Mouse (Mus musculus): ENCODE data around the gene Shisa2. TPM values are rescaled to one million over a fixed set of nuclear protein-coding genes. Genes with fewer than 3 reads are reported as not detected.
A peak's percentile ranks its signal among the peaks of the same experiment; 100 is the strongest.
"Not testable (repeated sequence)": the region's sequence is repeated elsewhere in the genome, so short reads cannot be mapped to it uniquely, and the experiment has no call there.

Gene Shisa2
- polyA plus RNA-seq, 1 experiment from 2014 or later: 55.5 TPM

DNA sequence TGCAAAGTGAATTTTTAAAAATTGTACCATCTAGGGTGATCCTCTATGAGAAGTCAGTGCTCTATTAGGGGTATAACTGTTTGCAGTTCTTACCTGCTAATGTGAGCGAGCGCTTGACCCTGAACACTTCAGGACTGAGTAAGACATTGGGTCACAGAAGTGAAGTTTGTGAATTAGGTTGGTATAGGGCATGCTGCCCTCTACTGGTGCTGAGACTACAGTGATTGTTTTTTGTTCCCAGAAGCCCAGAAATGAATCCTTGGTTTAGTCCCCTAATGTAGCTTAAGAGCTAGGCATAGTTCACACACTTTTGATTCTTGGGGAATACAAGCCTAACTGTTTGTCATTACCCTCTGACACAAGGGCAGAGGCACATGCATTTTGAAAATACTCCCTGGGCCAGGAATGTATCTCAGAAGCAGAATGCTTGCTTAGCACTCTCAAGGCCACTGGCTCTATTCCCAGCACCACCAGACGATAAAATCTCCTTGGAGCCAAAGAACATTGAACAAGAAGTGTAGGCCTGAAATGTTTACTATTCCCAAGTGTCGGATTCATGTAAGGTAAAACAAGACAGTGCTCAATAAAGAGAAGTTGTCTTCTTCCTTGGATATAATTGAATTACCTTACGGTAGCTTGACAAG, 21.0 kb upstream of the Shisa2 start:
- Histone ChIP-seq H3K27me3 (ENCODE audit: control insufficient read depth, insufficient read depth, low read length) (no peaks in the 10 kb centered on the region), H3K9ac (ENCODE audit: low read length) (no peak overlapping the region), H3K36me3 (ENCODE audit: control insufficient read depth, insufficient read depth, low read length) (no peaks in the 10 kb centered on the region), H3K27ac (ENCODE audit: low read depth, low read length) (no peak overlapping the region), H3K9me3 (ENCODE audit: control insufficient read depth, low read length) (no peaks in the 10 kb centered on the region), H3K4me2 (ENCODE audit: low read depth, low read length, severe bottlenecking) (no peak overlapping the region), H3K4me1 (replicated peaks; ENCODE audit: control insufficient read depth, insufficient read depth, low read length) (no peaks in the 10 kb centered on the region), H3K4me3 (ENCODE audit: low read depth, low read length) (no peak overlapping the region)
- ATAC-seq (replicated peaks; ENCODE audit: low FRiP score) (no peak), DNase-seq (ENCODE audit: low spot score) (no peak)
- WGBS: 70% methylated on average over 5 of the region's 5 CpGs

DNA sequence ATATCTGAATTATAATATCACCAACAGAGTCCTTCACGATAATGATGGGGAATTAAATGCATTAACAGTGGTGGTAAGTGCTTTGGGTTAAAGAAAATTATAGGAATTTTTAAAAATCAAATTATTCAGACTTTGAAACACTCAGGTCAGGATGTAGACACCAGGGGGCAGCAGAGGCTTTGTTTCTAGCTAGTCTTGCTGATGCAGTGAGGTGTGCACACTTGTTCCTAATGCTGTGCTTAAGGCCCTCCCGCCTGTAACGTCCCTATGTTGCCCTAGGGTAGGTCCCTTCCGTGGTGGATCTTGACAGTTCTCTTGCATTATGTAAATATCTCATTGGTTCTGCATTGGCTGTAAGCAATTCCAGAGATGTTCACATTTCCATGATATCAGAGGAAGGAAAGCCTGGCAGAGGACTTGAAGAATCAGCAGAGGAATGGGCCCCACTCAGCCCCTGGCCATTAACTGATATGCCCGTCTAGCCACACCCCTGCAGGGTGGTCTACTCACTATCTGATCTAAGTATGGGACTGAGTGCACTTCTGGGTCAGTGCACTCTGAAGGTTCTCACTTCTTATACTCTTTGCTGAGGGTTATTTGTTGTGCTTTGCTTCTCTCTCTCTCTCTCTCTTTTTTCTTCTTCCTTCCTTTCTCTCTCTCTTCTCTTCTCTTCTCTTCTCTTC, 19.3 kb upstream of the Shisa2 start:
- peak; percentile 83 for DNase-seq (ENCODE audit: low spot score)
- H3K9ac ChIP-seq (ENCODE audit: low read length): no peak overlapping the region
- H3K4me3 ChIP-seq (ENCODE audit: low read depth, low read length): no peak overlapping the region
- H3K4me2 ChIP-seq (ENCODE audit: low read depth, low read length, severe bottlenecking): no peak overlapping the region
- no peaks in the 10 kb centered on the region for H3K9me3 ChIP-seq (ENCODE audit: control insufficient read depth, low read length)
- no peaks in the 10 kb centered on the region for H3K36me3 ChIP-seq (ENCODE audit: control insufficient read depth, insufficient read depth, low read length)
- no peaks in the 10 kb centered on the region for H3K27me3 ChIP-seq (ENCODE audit: control insufficient read depth, insufficient read depth, low read length)
- no peak overlapping the region for H3K27ac ChIP-seq (ENCODE audit: low read depth, low read length)
- H3K4me1 ChIP-seq (replicated peaks; ENCODE audit: control insufficient read depth, insufficient read depth, low read length): no peaks in the 10 kb centered on the region
- ATAC-seq (replicated peaks; ENCODE audit: low FRiP score): peak; percentile 72; the same call in 1 of the 2 replicates
- 18% methylated on average over 5 of the region's 5 CpGs for WGBS

DNA sequence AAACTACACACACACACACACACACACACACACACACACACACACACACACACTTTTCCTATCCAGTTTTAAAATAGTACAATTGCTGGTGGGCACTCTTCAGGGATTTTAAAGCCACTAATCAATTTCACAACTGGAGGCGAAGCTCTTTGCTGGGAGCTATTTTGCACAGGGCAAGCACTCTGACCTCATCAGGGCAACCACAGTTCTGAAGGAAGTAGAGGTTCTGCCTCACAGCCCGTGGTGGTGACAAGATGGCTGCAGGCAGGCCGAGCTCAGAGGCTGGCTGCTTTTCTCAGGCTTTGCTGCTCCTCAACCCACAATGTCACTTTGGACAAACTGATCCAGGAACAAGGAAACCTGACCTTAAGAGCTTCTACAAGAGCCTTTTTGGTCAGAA, 18.1 kb upstream of the Shisa2 start:
- no peak overlapping the region for H3K4me3 ChIP-seq (ENCODE audit: low read depth, low read length)
- 54% methylated on average over 3 of the region's 3 CpGs for WGBS
- no peaks in the 10 kb centered on the region for H3K9me3 ChIP-seq (ENCODE audit: control insufficient read depth, low read length)
- no peaks in the 10 kb centered on the region for H3K27me3 ChIP-seq (ENCODE audit: control insufficient read depth, insufficient read depth, low read length)
- no peak overlapping the region for H3K4me2 ChIP-seq (ENCODE audit: low read depth, low read length, severe bottlenecking)
- no peak overlapping the region for H3K9ac ChIP-seq (ENCODE audit: low read length)
- H3K36me3 ChIP-seq (ENCODE audit: control insufficient read depth, insufficient read depth, low read length): no peaks in the 10 kb centered on the region
- ATAC-seq (replicated peaks; ENCODE audit: low FRiP score) (no peak), DNase-seq (ENCODE audit: low spot score) (no peak)
- H3K4me1 ChIP-seq (replicated peaks; ENCODE audit: control insufficient read depth, insufficient read depth, low read length): no peaks in the 10 kb centered on the region
- H3K27ac ChIP-seq (ENCODE audit: low read depth, low read length): no peak overlapping the region

DNA sequence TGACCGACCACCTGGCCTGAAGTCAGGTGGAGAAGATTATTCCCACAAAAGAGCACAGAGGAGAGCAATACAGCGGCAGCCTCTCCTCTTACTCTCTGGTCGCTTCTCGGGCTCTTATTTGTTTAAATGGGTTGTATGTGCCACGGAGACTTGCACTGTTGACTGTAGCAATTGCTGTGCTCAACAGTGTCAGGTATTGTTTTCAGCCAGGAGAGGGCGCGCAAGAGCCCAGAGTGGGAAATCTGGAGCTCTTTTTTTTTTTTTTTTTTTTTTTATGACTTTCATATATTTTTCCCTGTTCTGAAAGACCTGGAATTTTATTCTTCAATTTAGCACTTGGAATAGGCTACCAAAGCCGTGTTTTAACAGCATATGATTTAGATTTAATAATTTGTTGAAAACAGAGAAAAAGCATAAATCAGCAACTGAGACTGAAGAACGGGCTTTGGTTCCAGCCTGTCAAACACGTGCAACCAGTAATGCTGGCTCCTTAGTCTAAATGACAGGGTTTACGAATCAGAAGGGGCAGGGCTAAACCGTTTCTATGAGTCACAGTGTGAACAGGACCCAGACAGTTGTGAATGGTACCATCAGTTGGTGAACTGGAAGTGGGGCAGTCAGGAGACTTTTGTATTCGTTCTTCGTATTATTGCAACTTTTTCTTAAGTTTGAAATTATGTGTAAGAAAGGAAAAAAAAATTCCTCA, 12.0 kb upstream of the Shisa2 start:
- Histone ChIP-seq H3K36me3 (ENCODE audit: control insufficient read depth, insufficient read depth, low read length) (no peaks in the 10 kb centered on the region), H3K27me3 (ENCODE audit: control insufficient read depth, insufficient read depth, low read length) (no peaks in the 10 kb centered on the region), H3K4me2 (ENCODE audit: low read depth, low read length, severe bottlenecking) (no peak overlapping the region), H3K9me3 (ENCODE audit: control insufficient read depth, low read length) (no peaks in the 10 kb centered on the region), H3K4me1 (replicated peaks; ENCODE audit: control insufficient read depth, insufficient read depth, low read length) (no peaks in the 10 kb centered on the region), H3K9ac (ENCODE audit: low read length) (no peak overlapping the region), H3K27ac (ENCODE audit: low read depth, low read length) (no peak overlapping the region), H3K4me3 (ENCODE audit: low read depth, low read length) (no peak overlapping the region)
- DNase-seq (ENCODE audit: low spot score) (peak; percentile 79), ATAC-seq (replicated peaks; ENCODE audit: low FRiP score) (no peak)
- WGBS: 60% methylated on average over 14 of the region's 14 CpGs

DNA sequence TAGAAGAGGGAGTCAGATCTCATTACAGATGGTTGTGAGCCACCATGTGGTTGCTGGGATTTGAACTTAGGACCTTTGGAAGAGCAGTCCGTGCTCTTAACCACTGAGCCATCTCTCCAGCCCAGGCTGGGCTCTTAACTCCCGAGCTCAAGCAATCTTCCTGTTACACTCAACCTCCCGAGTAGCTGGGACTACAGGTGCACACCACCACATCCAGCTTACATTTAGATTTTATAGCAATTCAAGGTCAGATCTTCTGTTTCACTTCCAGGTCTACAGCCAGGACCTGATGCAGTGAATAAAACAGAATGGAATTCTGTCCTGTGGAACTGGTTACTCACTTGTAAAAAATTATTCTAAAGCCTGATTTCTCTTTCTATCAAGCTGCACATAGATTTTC, 11.0 kb upstream of the Shisa2 start:
- not testable (repeated sequence) for ATAC-seq (replicated peaks; ENCODE audit: low FRiP score); H3K4me2 ChIP-seq (ENCODE audit: low read depth, low read length, severe bottlenecking); H3K4me1 ChIP-seq (replicated peaks; ENCODE audit: control insufficient read depth, insufficient read depth, low read length); H3K4me3 ChIP-seq (ENCODE audit: low read depth, low read length); H3K27me3 ChIP-seq (ENCODE audit: control insufficient read depth, insufficient read depth, low read length); H3K27ac ChIP-seq (ENCODE audit: low read depth, low read length); DNase-seq (ENCODE audit: low spot score); H3K9me3 ChIP-seq (ENCODE audit: control insufficient read depth, low read length); H3K9ac ChIP-seq (ENCODE audit: low read length); H3K36me3 ChIP-seq (ENCODE audit: control insufficient read depth, insufficient read depth, low read length)
- 85% methylated on average over 3 of the region's 3 CpGs for WGBS

DNA sequence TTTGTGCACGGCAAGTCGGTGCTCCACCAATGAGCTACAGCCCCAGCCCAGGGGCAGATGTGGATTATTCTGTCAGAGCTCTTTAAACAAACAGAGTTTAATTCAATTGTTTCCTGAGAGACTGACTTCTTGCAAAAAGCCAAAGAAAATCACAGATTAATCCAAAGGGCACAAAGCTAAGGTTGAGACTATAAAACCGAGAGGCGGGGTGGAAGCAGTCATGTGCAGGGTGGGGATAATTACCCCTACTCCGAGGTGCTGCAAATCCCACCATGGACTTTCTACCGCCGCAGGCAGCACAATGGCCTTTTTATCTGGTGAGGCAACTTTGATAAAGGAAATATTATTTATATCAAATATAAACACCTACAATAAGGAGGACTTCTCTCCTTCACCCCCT, 8.3 kb upstream of the Shisa2 start:
- H3K4me2 ChIP-seq (ENCODE audit: low read depth, low read length, severe bottlenecking): no peak overlapping the region
- no peaks in the 10 kb centered on the region for H3K9me3 ChIP-seq (ENCODE audit: control insufficient read depth, low read length)
- no peak overlapping the region for H3K9ac ChIP-seq (ENCODE audit: low read length)
- 43% methylated on average over 7 of the region's 7 CpGs for WGBS
- H3K36me3 ChIP-seq (ENCODE audit: control insufficient read depth, insufficient read depth, low read length): no peaks in the 10 kb centered on the region
- H3K27me3 ChIP-seq (ENCODE audit: control insufficient read depth, insufficient read depth, low read length): no peaks in the 10 kb centered on the region
- H3K27ac ChIP-seq (ENCODE audit: low read depth, low read length): no peak overlapping the region
- H3K4me3 ChIP-seq (ENCODE audit: low read depth, low read length): no peak overlapping the region
- ATAC-seq (replicated peaks; ENCODE audit: low FRiP score) (no peak), DNase-seq (ENCODE audit: low spot score) (no peak)
- no peaks in the 10 kb centered on the region for H3K4me1 ChIP-seq (replicated peaks; ENCODE audit: control insufficient read depth, insufficient read depth, low read length)

DNA sequence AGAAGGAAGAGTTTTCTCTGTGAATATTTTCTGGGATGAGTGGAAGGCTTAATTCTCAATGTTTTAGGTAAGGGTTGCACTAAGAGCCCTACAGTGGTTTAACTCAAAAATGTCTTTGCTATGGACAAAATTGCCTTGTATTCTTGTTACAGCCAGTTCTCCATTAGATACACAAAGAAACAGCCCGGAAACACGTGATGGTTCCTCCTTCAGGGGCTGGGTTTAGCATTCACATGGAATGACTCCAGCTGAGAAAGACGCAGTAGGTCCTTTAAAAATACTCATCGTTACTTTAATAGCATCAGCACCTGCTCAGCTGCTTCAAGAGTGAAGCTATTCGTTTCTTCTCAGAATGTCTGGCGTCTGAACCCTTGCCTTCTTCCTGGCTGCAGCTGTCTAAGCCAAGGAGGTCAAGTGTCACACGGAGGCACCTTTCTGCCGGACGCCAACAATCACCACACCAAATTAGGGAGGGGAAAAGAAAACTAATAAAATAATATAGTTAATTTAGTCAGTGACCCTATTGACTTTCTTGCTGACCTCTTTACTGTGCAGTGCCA, 702 bp upstream of the Shisa2 start:
- Histone ChIP-seq H3K4me1 (replicated peaks; ENCODE audit: control insufficient read depth, insufficient read depth, low read length) (no peaks in the 10 kb centered on the region), H3K4me2 (ENCODE audit: low read depth, low read length, severe bottlenecking) (peak overlapping the region; percentile 62; the same call in 1 of the 2 replicates), H3K4me3 (ENCODE audit: low read depth, low read length) (no peak overlapping the region; the same call in 1 of the 2 replicates), H3K36me3 (ENCODE audit: control insufficient read depth, insufficient read depth, low read length) (no peaks in the 10 kb centered on the region), H3K9ac (ENCODE audit: low read length) (no peak overlapping the region), H3K9me3 (ENCODE audit: control insufficient read depth, low read length) (no peaks in the 10 kb centered on the region), H3K27ac (ENCODE audit: low read depth, low read length) (no peak overlapping the region), H3K27me3 (ENCODE audit: control insufficient read depth, insufficient read depth, low read length) (no peaks in the 10 kb centered on the region; the same call in 1 of the 2 replicates)
- 18% methylated on average over 9 of the region's 9 CpGs for WGBS
- ATAC-seq (replicated peaks; ENCODE audit: low FRiP score) (no peak), DNase-seq (ENCODE audit: low spot score) (no peak)

DNA sequence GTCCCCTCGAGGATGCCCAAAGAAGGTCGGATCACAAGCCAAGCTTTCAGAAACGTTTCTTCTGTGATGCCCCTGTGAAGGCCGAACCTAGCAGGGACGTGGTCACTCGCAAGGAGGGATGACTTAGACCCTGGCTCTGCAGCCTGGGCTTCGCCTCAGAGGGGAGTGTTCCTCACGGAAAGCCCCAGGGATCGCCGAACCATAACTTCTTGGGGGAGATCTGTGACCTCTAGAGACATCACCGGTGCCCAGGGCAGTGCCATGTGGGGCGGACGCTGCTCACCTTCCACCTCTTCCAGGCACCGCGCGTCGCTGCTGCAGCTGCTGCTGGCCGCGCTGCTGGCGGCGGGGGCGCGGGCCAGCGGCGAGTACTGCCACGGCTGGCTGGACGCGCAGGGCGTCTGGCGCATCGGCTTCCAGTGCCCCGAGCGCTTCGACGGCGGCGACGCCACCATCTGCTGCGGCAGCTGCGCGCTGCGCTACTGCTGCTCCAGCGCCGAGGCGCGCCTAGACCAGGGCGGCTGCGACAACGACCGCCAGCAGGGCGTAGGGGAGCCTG, 777 bp downstream of the Shisa2 start:
- peak overlapping the region; percentile 75 for H3K27ac ChIP-seq (ENCODE audit: low read depth, low read length)
- H3K9ac ChIP-seq (ENCODE audit: low read length): peak overlapping the region; percentile 89
- peak; percentile 40 for ATAC-seq (replicated peaks; ENCODE audit: low FRiP score)
- peak overlapping the region; percentile 62 for H3K4me2 ChIP-seq (ENCODE audit: low read depth, low read length, severe bottlenecking)
- no peaks in the 10 kb centered on the region for H3K9me3 ChIP-seq (ENCODE audit: control insufficient read depth, low read length)
- no peaks in the 10 kb centered on the region for H3K4me1 ChIP-seq (replicated peaks; ENCODE audit: control insufficient read depth, insufficient read depth, low read length)
- WGBS: under 1% methylated on average over 51 of the region's 51 CpGs
- no peaks in the 10 kb centered on the region; the same call in 1 of the 2 replicates for H3K27me3 ChIP-seq (ENCODE audit: control insufficient read depth, insufficient read depth, low read length)
- peak overlapping the region; percentile 78 for H3K4me3 ChIP-seq (ENCODE audit: low read depth, low read length)
- DNase-seq (ENCODE audit: low spot score): peak; percentile 83
- H3K36me3 ChIP-seq (ENCODE audit: control insufficient read depth, insufficient read depth, low read length): no peaks in the 10 kb centered on the region

All from forebrain, embryonic 11.5 days (tissue).